Comparison of ENCODE assay signal across 9 mouse cellular contexts in the genomic region with DNA sequence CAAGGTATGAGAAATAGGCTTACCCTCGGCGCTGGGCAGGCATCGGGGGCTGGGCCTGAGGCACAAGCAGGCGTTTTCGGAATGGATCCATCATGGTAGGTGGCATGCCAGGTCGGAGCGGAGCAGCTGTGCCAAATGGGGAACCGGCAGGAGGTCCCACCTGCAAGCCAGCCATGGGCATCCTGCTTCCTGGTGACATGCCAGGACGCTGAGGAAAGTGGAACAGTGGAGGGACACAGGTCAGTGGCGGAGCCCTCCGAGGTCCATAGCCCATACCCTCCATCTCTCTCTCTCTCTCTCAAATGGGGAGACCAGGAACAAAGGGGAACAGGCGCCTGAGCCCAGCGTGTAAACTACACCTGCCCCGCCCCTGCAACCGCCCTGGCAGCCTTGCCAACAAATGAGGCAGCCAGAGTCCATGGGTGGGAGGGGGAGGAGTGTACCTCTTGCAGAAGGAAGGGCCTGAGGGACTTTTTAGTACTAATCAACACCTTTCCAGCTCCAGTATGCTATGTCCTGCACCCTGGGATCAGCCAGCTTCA. TPM values are rescaled to one million over a fixed set of nuclear protein-coding genes. Genes with fewer than 3 reads are reported as not detected.
DNase-seq lines count a peak whose midpoint lies in the region; ATAC-seq and TF ChIP-seq lines count a peak whose summit lies in the region.
"Had no signal": no experiment of that assay in that cellular context is flagged by ENCODE, and none has a peak within 500 bp of the region (broad histone marks: within the 10 kb centered on the region; RNA-seq: fewer than 3 reads in every experiment).

No protein-coding gene starts in this region.

- H3K27me3 ChIP-seq in embryonic facial prominence, embryonic 14.5 days (replicated peaks; ENCODE audit: control insufficient read depth, insufficient read depth, low read length): no peaks in the 10 kb centered on the region
- no peaks in the 10 kb centered on the region for H3K27me3 ChIP-seq in hindbrain, embryonic 16.5 days (replicated peaks; ENCODE audit: control insufficient read depth, insufficient read depth, low read length)
- H3K27me3 ChIP-seq in lung, postnatal 0 days (replicated peaks; ENCODE audit: insufficient read depth, low read length): no peaks in the 10 kb centered on the region
- H3K27me3 ChIP-seq: liver, embryonic 13.5 days had no signal

- no peak for TF ChIP-seq EP300 in lung, postnatal 0 days (IDR thresholded peaks at IDR 0.05)

- H3K9me3 ChIP-seq in embryonic facial prominence, embryonic 14.5 days (ENCODE audit: control insufficient read depth, low read length): no peaks in the 10 kb centered on the region
- H3K9me3 ChIP-seq in hindbrain, embryonic 16.5 days (ENCODE audit: control insufficient read depth, low read length): no peaks in the 10 kb centered on the region
- no peaks in the 10 kb centered on the region for H3K9me3 ChIP-seq in lung, postnatal 0 days (ENCODE audit: low read length)
- H3K9me3 ChIP-seq: liver, embryonic 13.5 days had no signal

- H3K4me2 ChIP-seq in embryonic facial prominence, embryonic 14.5 days (ENCODE audit: low read depth, low read length): peak overlapping the region; percentile 43
- peak overlapping the region; percentile 17 for H3K4me2 ChIP-seq in hindbrain, embryonic 16.5 days (ENCODE audit: low read length)
- H3K4me2 ChIP-seq in lung, postnatal 0 days (replicated peaks; ENCODE audit: low read depth, low read length): no peak overlapping the region; the same call in 1 of the 2 replicates

- DNase-seq in gastrocnemius, adult 18-20 months (ENCODE audit: low spot score): peak; percentile 62
- DNase-seq in gastrocnemius, adult 8-10 months (ENCODE audit: low spot score in 2 of 2): no peak
- peak; percentile 31 to 36 for DNase-seq in adrenal gland, adult 18-20 months (ENCODE audit: low spot score in 2 of 2)
- DNase-seq in embryonic facial prominence, embryonic 14.5 days (ENCODE audit: low spot score): peak; percentile 81
- DNase-seq in lung, postnatal 0 days (ENCODE audit: low spot score): peak; percentile 50
- DNase-seq in retina, postnatal 1 day: no peak
- no peak for DNase-seq in layer of hippocampus, adult 9-10 months (ENCODE audit: low spot score)
- DNase-seq: liver, embryonic 13.5 days had no signal

- TF ChIP-seq CTCF in lung, postnatal 0 days (IDR thresholded peaks at IDR 0.05): no peak

- H3K4me1 ChIP-seq in embryonic facial prominence, embryonic 14.5 days (ENCODE audit: control insufficient read depth, insufficient read depth, low read length): peaks cover 33% of the 10 kb centered on the region
- peaks cover 23% of the 10 kb centered on the region for H3K4me1 ChIP-seq in hindbrain, embryonic 16.5 days (ENCODE audit: control insufficient read depth, insufficient read depth, low read depth, low read length)
- peaks cover 20% of the 10 kb centered on the region for H3K4me1 ChIP-seq in lung, postnatal 0 days (ENCODE audit: insufficient read depth, low read depth, low read length)

- no peak overlapping the region; the same call in 1 of the 2 replicates for H3K9ac ChIP-seq in embryonic facial prominence, embryonic 14.5 days (ENCODE audit: low read depth, low read length)
- H3K9ac ChIP-seq in hindbrain, embryonic 16.5 days (ENCODE audit: low read depth, low read length): no peak overlapping the region
- no peak overlapping the region for H3K9ac ChIP-seq in lung, postnatal 0 days (replicated peaks; ENCODE audit: low read depth)
- H3K9ac ChIP-seq: liver, embryonic 13.5 days had no signal

- WGBS in embryonic facial prominence, embryonic 14.5 days: 66% methylated on average over 13 of the region's 15 CpGs
- 61% methylated on average over 15 of the region's 15 CpGs for WGBS in hindbrain, embryonic 16.5 days
- WGBS in lung, postnatal 0 days: 60% methylated on average over 15 of the region's 15 CpGs

- peaks cover 59% of the 10 kb centered on the region for H3K36me3 ChIP-seq in embryonic facial prominence, embryonic 14.5 days (ENCODE audit: control insufficient read depth, insufficient read depth, low read length)
- peaks cover 43% of the 10 kb centered on the region for H3K36me3 ChIP-seq in hindbrain, embryonic 16.5 days (ENCODE audit: control insufficient read depth, insufficient read depth, low read length)
- peaks cover 40% of the 10 kb centered on the region for H3K36me3 ChIP-seq in lung, postnatal 0 days (ENCODE audit: insufficient read depth, low read length)

- peak; percentile 38; the same call in 1 of the 2 replicates for ATAC-seq in embryonic facial prominence, embryonic 14.5 days (ENCODE audit: low read depth)
- ATAC-seq in hindbrain, embryonic 16.5 days: no peak
- ATAC-seq in lung, postnatal 0 days: no peak

- peak overlapping the region; percentile 77 for H3K27ac ChIP-seq in embryonic facial prominence, embryonic 14.5 days (replicated peaks; ENCODE audit: low read depth, low read length)
- H3K27ac ChIP-seq in hindbrain, embryonic 16.5 days (ENCODE audit: low read depth, low read length): peak overlapping the region; percentile 35; the same call in 1 of the 2 replicates
- peak overlapping the region; percentile 84 for H3K27ac ChIP-seq in lung, postnatal 0 days (ENCODE audit: low read length)

- peak overlapping the region; percentile 17; the same call in 1 of the 2 replicates for H3K4me3 ChIP-seq in embryonic facial prominence, embryonic 14.5 days (ENCODE audit: low read depth, low read length)
- H3K4me3 ChIP-seq in hindbrain, embryonic 16.5 days (ENCODE audit: low read length): 0 out of 2 replicates have a peak overlapping the region, but pooled peaks have one; percentile 2
- no peak overlapping the region for H3K4me3 ChIP-seq in lung, postnatal 0 days (ENCODE audit: low read depth, low read length)
- H3K4me3 ChIP-seq: liver, embryonic 13.5 days had no signal

RNA-seq across cellular contexts. Expression of a gene that starts 5.4 kb away (rescaled TPM):
- 10 to 100 TPM in 1 of 2 experiments, 1 to 10 TPM in 1; 7.8 to 12.0 TPM for total RNA-seq in gastrocnemius, adult 18-20 months (2021)
- 10 to 100 TPM in 2 of 4 experiments, 1 to 10 TPM in 2; 8.3 to 11.5 (median 10.0) TPM for total RNA-seq in gastrocnemius, adult 8-10 months (2022)
- 10 to 100 TPM; 47.4 to 63.7 TPM for total RNA-seq in adrenal gland, adult 18-20 months (2021)
- polyA plus RNA-seq in embryonic facial prominence, embryonic 14.5 days (2014; fragmentation: Nextera tagmentation; extraction: Ambion mirVana): 87.6 and 102 TPM in 2 replicates
- polyA plus RNA-seq in hindbrain, embryonic 16.5 days (2015; fragmentation: Nextera tagmentation; extraction: Ambion mirVana): 9.6 and 11.2 TPM in 2 replicates
- polyA plus RNA-seq in lung, postnatal 0 days (2015; fragmentation: Nextera tagmentation; extraction: Ambion mirVana): 46.9 and 55.5 TPM in 2 replicates

RNA-seq across cellular contexts. Expression of a gene that starts 9.1 kb away (rescaled TPM):
- total RNA-seq in gastrocnemius, adult 18-20 months (2021): under 1 TPM; 0.07 to 0.11 TPM
- under 1 TPM in 3 of 4 experiments, not detected in 1; 0.07 to 0.13 (median 0.12) TPM for total RNA-seq in gastrocnemius, adult 8-10 months (2022)
- under 1 TPM; 0.10 to 0.13 TPM for total RNA-seq in adrenal gland, adult 18-20 months (2021)
- polyA plus RNA-seq in embryonic facial prominence, embryonic 14.5 days (2014; fragmentation: Nextera tagmentation; extraction: Ambion mirVana): 0.24 and 0.74 TPM in 2 replicates
- 0.06 and 0.14 TPM in 2 replicates for polyA plus RNA-seq in hindbrain, embryonic 16.5 days (2015; fragmentation: Nextera tagmentation; extraction: Ambion mirVana)
- 0.06 and 0.07 TPM in 2 replicates for polyA plus RNA-seq in lung, postnatal 0 days (2015; fragmentation: Nextera tagmentation; extraction: Ambion mirVana)

RNA-seq across cellular contexts. Expression of a gene that starts 11.4 kb away (rescaled TPM):
- 100 to 1,000 TPM; 124 to 135 TPM for total RNA-seq in gastrocnemius, adult 18-20 months (2021)
- total RNA-seq in gastrocnemius, adult 8-10 months (2022): 100 to 1,000 TPM; 125 to 150 (median 137) TPM
- total RNA-seq in adrenal gland, adult 18-20 months (2021): 100 to 1,000 TPM; 157 to 159 TPM
- 231 and 259 TPM in 2 replicates for polyA plus RNA-seq in embryonic facial prominence, embryonic 14.5 days (2014; fragmentation: Nextera tagmentation; extraction: Ambion mirVana)
- polyA plus RNA-seq in hindbrain, embryonic 16.5 days (2015; fragmentation: Nextera tagmentation; extraction: Ambion mirVana): 303 and 330 TPM in 2 replicates
- 150 and 153 TPM in 2 replicates for polyA plus RNA-seq in lung, postnatal 0 days (2015; fragmentation: Nextera tagmentation; extraction: Ambion mirVana)

RNA-seq across cellular contexts. Expression of a gene that starts 11.5 kb away (rescaled TPM):
- total RNA-seq in gastrocnemius, adult 18-20 months (2021): 10 to 100 TPM; 20.7 to 20.9 TPM
- total RNA-seq in gastrocnemius, adult 8-10 months (2022): 10 to 100 TPM; 18.0 to 28.8 (median 21.3) TPM
- 10 to 100 TPM; 53.6 to 55.8 TPM for total RNA-seq in adrenal gland, adult 18-20 months (2021)
- 47.9 and 58.1 TPM in 2 replicates for polyA plus RNA-seq in embryonic facial prominence, embryonic 14.5 days (2014; fragmentation: Nextera tagmentation; extraction: Ambion mirVana)
- 31.6 and 35.0 TPM in 2 replicates for polyA plus RNA-seq in hindbrain, embryonic 16.5 days (2015; fragmentation: Nextera tagmentation; extraction: Ambion mirVana)
- polyA plus RNA-seq in lung, postnatal 0 days (2015; fragmentation: Nextera tagmentation; extraction: Ambion mirVana): 18.7 and 19.0 TPM in 2 replicates

RNA-seq across cellular contexts. Expression of a gene that starts 34.3 kb away (rescaled TPM):
- not detected for total RNA-seq in gastrocnemius, adult 18-20 months (2021)
- total RNA-seq in gastrocnemius, adult 8-10 months (2022): not detected
- not detected for total RNA-seq in adrenal gland, adult 18-20 months (2021)
- not detected in 2 replicates for polyA plus RNA-seq in embryonic facial prominence, embryonic 14.5 days (2014; fragmentation: Nextera tagmentation; extraction: Ambion mirVana)
- polyA plus RNA-seq in hindbrain, embryonic 16.5 days (2015; fragmentation: Nextera tagmentation; extraction: Ambion mirVana): 0.61 TPM in 1 of 2 replicates, not detected in the other
- polyA plus RNA-seq in lung, postnatal 0 days (2015; fragmentation: Nextera tagmentation; extraction: Ambion mirVana): not detected in 2 replicates
- polyA plus RNA-seq: liver, embryonic 13.5 days had no signal

Comparison
In these comparisons a context has a peak if more than half of its experiments do, and no peak if none do; other contexts are left out.
1. DNase-seq: peak in gastrocnemius, adult 18-20 months (single experiment), adrenal gland, adult 18-20 months (2 of 2), embryonic facial prominence, embryonic 14.5 days (single experiment) and lung, postnatal 0 days (single experiment); none in gastrocnemius, adult 8-10 months (0 of 2), retina, postnatal 1 day (single experiment) and layer of hippocampus, adult 9-10 months (single experiment).
2. Peak in every context shown above with its lines, with median percentiles within 50 percentile points of each other: H3K27ac ChIP-seq.